Mouse (Mus musculus) spleen, postnatal 0 days (tissue): Measurements from ENCODE around the gene Ppp1r3f. TPM values are rescaled to one million over a fixed set of nuclear protein-coding genes. Genes with fewer than 3 reads are reported as not detected.

ENCODE experiments used
- polyA plus RNA-seq: library from polyadenylated mRNA; unstranded; fragments of >200 nt; fragmentation: Nextera tagmentation; extraction: Ambion mirVana; gene quantifications from 2 replicates; pipeline ENCODE4 v1.2.1, GENCODE M21; 2015

Ppp1r3f gene
- 0.25 and 0.29 TPM in 2 replicates for polyA plus RNA-seq

DNA sequence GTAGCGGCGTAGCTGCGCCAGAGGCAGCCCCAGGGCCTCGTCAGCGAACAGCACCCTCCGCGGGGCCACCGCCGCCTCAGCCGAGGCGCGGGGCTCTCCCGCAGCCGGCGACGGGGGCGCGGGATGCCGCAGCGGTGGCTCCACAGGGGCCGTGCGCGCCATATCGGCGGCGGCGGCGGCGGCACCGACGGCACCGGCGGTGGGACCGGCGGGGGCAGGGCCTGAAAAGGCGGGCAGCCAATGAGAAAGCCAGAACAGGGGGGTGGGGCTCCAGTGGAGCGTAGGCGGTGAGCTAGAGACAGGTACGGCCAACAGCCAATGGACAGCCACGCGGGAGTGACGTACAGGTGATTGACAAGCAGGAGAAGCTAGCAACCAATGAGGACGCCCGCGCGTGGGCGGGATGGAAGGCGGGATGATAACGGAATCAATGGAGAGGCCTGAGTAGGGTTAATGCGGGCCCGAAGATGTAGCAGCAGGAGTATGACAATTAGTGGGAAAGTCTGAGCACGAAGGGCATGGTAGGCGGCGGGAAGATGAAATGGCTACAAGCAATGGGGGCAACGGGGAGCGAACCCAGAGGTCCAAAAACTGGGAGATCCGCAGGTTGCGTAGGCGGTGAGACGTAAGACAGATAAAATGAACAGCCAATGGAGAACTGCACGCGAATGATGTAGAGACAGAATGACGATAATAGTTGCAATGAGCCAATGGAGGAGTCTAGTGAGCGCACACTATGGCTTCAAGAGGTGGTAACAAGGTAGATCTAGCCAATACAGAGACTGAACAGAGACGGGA is at the start of gene Ppp1r3f:
Gene Ppp1r3f (minus strand): TSS at position 197 of the 798 bp plus-strand sequence.

DNA sequence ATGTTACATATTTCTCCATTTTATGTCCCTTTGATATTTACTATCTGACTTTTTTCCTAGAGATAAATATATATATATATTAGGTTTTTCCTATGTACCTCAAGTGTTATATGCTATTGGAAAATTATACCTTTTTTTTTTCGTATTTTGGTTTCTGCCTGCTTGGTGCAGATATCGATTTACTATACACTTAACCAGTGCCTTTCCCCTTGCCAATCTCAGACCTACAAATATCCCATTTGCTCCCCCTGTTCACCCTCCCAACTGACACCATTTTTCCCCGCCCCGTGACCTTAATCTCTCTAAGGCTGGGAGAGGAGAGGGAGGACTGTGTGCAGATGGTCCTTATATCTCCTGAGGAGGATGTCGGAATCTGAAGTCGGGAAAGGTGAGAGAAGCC is 32.7 kb upstream of the Ppp1r3f start, which contains the start of gene Cacna1f:
Gene Cacna1f (plus strand): TSS at position 301 of the 400 bp plus-strand sequence.

DNA sequence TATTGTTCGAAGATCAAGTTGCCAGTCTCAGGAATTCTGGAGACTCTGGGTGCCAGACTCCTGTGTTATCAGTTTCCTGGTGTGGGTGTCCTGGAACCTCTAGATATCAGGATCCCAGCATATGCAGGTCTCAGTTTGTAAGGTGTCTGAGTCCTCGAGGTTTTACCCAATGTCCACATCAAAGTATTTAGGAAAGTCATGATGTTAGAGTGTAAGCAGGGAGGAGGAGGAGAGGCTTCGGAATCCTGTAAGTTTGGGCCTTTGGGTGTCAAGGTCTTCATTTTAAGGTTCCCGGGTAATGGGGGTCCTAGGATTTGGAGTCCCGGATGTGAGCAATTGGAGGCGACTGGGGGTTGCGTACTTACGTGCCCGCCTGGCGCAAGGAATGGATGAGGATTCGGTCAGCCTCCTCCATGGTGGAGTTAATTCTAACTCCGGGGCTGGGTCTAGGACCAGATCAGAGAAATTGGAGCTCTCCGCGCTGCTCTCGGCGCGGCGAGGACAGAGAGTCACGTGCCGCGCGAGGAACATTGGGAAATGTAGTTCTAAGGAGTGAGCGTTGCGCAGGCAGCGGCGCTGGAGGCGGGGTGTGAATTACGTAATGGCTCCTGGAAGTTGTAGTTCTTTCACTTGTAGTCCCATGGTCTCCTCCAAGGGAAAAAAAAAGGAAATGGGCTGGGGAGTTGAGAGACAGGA is 30.9 kb upstream of the Ppp1r3f start, which contains the start of gene Ccdc22:
Gene Ccdc22 (minus strand): TSS at position 639 of the 696 bp plus-strand sequence.

DNA sequence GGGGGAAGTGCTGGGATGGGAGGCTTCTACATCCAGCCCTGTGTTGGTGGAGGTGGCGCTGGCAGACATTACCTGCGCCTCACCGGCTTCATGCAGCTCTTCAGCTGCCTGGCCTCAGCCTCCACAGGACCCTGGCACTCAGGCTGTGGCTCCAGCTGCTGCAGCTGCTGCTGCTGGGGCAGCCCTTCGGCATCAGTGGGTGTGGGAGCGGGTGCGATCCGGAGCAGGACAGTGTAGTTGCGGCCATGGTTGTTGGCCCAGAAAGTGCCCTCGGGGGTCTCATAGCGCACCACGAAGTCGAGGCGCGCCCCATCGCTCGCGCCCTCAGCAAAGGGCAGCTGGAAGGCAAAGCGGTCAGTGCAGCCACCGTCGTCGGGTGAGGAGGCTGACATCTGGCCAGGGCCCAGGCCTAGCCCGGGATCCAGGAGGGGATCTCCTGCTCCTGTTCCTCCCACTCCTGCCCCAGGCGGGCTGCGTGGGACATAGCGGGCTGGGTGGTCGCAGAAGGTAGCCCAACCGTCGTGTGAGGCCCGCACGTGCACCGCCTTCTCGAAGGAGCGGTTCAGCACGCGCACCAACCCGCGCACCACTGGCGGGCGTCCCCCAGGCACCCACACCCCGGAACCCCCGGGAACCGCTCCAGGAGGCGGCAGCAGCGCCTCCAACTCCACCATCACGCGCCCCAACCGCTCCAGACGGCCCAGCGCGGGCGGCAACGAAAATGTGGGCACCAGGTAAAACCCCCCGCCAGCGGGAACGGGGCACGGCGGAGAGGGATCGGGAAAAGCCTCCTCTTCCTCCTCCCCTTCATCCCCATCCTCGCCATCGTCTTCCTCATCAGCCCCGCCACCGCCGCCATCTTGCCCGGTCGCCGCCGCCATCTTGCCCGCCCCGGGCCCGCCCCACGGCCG is 652 bp downstream of the Ppp1r3f start, which contains the start of gene Foxp3:
Gene Foxp3 (plus strand): TSS at position 469 of the 911 bp plus-strand sequence.

Other genes starting within 250 kb of the Ppp1r3f start
- gene Usp27x, start 198.5 kb downstream of the Ppp1r3f start, polyA plus RNA-seq, result 0.18 and 0.19 TPM in 2 replicates
- gene Foxp3, start 639 bp downstream of the Ppp1r3f start, polyA plus RNA-seq, result not detected in 2 replicates
- 20.3 and 21.9 TPM in 2 replicates for gene Ccdc22, start 31.2 kb upstream of the Ppp1r3f start, polyA plus RNA-seq
- 0.06 and 0.11 TPM in 2 replicates for gene Cacna1f, start 32.8 kb upstream of the Ppp1r3f start, polyA plus RNA-seq
- gene Syp, start 64.2 kb upstream of the Ppp1r3f start, polyA plus RNA-seq, result 0.34 and 0.43 TPM in 2 replicates
- gene Prickle3, start 83.0 kb upstream of the Ppp1r3f start, polyA plus RNA-seq, result 4.6 and 5.8 TPM in 2 replicates
- gene Plp2, start 97.1 kb upstream of the Ppp1r3f start, polyA plus RNA-seq, result 82.0 and 99.0 TPM in 2 replicates
- 0.34 and 0.70 TPM in 2 replicates for gene Magix, start 107.0 kb upstream of the Ppp1r3f start, polyA plus RNA-seq
- gene Gpkow, start 122.8 kb upstream of the Ppp1r3f start, polyA plus RNA-seq, result 15.6 and 16.1 TPM in 2 replicates
- 23.5 and 26.1 TPM in 2 replicates for gene Wdr45, start 140.1 kb upstream of the Ppp1r3f start, polyA plus RNA-seq
- 0.69 and 0.82 TPM in 2 replicates for gene Gm45208, start 148.0 kb upstream of the Ppp1r3f start, polyA plus RNA-seq
- 7.2 and 7.9 TPM in 2 replicates for gene Praf2, start 154.2 kb upstream of the Ppp1r3f start, polyA plus RNA-seq
- 2.1 and 2.4 TPM in 2 replicates for gene Ccdc120, start 176.6 kb upstream of the Ppp1r3f start, polyA plus RNA-seq
- 14.4 and 18.0 TPM in 2 replicates for gene Tfe3, start 188.3 kb upstream of the Ppp1r3f start, polyA plus RNA-seq
- gene Gripap1, start 215.5 kb upstream of the Ppp1r3f start, polyA plus RNA-seq, result 38.5 and 43.6 TPM in 2 replicates
- 0.41 and 0.44 TPM in 2 replicates for gene Kcnd1, start 248.0 kb upstream of the Ppp1r3f start, polyA plus RNA-seq